Mouse (Mus musculus) forebrain, embryonic 16.5 days (tissue): ENCODE data around the gene Smim20. TPM values are rescaled to one million over a fixed set of nuclear protein-coding genes. Genes with fewer than 3 reads are reported as not detected.

Experiments used
- ATAC-seq: fragments of 200-750 bp; cut with Nextera tagmentation; 2 replicates; pipeline ENCODE4 v1.8.0; 2017; ENCODE audit warnings: mild to moderate bottlenecking, moderate library complexity
- H3K27ac ChIP-seq: fragments of 300-500 bp; sonication (generic); 2 replicates; pipeline ENCODE4 v1.5.1; 2014; ENCODE audit warnings: low read length, control low read depth
- H3K27me3 ChIP-seq: fragments of 300-500 bp; sonication (generic); replicated peaks from 2 replicates; pipeline ENCODE4 v1.6.1; 2014; ENCODE audit warnings: low read length; ENCODE audit not compliant: control insufficient read depth, insufficient read depth
- H3K36me3 ChIP-seq: fragments of 300-500 bp; sonication (generic); 2 replicates; pipeline ENCODE4 v1.6.1; 2014; ENCODE audit not compliant: control insufficient read depth, insufficient read depth
- H3K4me1 ChIP-seq: fragments of 300-500 bp; sonication (generic); replicated peaks from 2 replicates; pipeline ENCODE4 v1.6.1; 2014; ENCODE audit warnings: low read length; ENCODE audit not compliant: control insufficient read depth, insufficient read depth
- H3K4me2 ChIP-seq: fragments of 300-500 bp; sonication (generic); 2 replicates; pipeline ENCODE4 v1.6.1; 2014; ENCODE audit warnings: mild to moderate bottlenecking, low read length, control low read depth
- H3K4me3 ChIP-seq: fragments of 300-500 bp; sonication (generic); replicated peaks from 2 replicates; pipeline ENCODE4 v1.5.1; 2014; ENCODE audit warnings: mild to moderate bottlenecking, low read length, control low read depth
- H3K9ac ChIP-seq: fragments of 300-500 bp; sonication (generic); replicated peaks from 2 replicates; pipeline ENCODE4 v1.6.1; 2014; ENCODE audit warnings: low read depth, low read length, control low read depth
- H3K9me3 ChIP-seq: fragments of 300-500 bp; sonication (generic); 2 replicates; pipeline ENCODE4 v1.6.1; 2016; ENCODE audit warnings: low read length; ENCODE audit not compliant: control insufficient read depth
- WGBS: fragments of 180-500 bp; shearing (Covaris S2); extraction: QIAGEN DNeasy Blood & Tissue Kit; methylation state at CpG from one replicate; pipeline ENCODE4 v1.1.7; 2014; 5-methylcytosine and 5-hydroxymethylcytosine counted together
- polyA plus RNA-seq: library from polyadenylated mRNA; unstranded; fragments of >200 nt; fragmentation: Nextera tagmentation; extraction: Ambion mirVana; gene quantifications from 2 replicates; pipeline ENCODE4 v1.2.1, GENCODE M21; 2015

Gene Smim20
- polyA plus RNA-seq, 1 experiment from 2014 or later, result 75.6 TPM

- H3K4me2 ChIP-seq, result no peak overlapping the region
- peaks cover 14% of the 10 kb centered on the region for H3K4me1 ChIP-seq
- 58% methylated on average over 2 of the region's 2 CpGs for WGBS
- H3K36me3 ChIP-seq, result no peaks in the 10 kb centered on the region
- no peaks in the 10 kb centered on the region for H3K9me3 ChIP-seq
- H3K4me3 ChIP-seq, result no peak overlapping the region
- H3K27ac ChIP-seq, result no peak overlapping the region
- no peaks in the 10 kb centered on the region for H3K27me3 ChIP-seq
- ATAC-seq, result no peak
- H3K9ac ChIP-seq, result no peak overlapping the region
Measured at GRCm38 (mm10) chr5:53241109-53241508, 25.8 kb upstream of the Smim20 start.

GRCm38 (mm10) chr5:53241963-53242362 is 24.9 kb upstream of the Smim20 start:
- no peak overlapping the region for H3K27ac ChIP-seq
- peaks cover 14% of the 10 kb centered on the region for H3K4me1 ChIP-seq
- H3K4me2 ChIP-seq, result no peak overlapping the region
- H3K36me3 ChIP-seq, result no peaks in the 10 kb centered on the region
- no peaks in the 10 kb centered on the region for H3K9me3 ChIP-seq
- WGBS, result 82% methylated on average over 5 of the region's 5 CpGs
- H3K9ac ChIP-seq, result no peak overlapping the region
- ATAC-seq, result no peak
- H3K27me3 ChIP-seq, result no peaks in the 10 kb centered on the region
- no peak overlapping the region for H3K4me3 ChIP-seq

GRCm38 (mm10) chr5:53242865-53243499 is 23.9 kb upstream of the Smim20 start:
- H3K9me3 ChIP-seq, result no peaks in the 10 kb centered on the region
- 54% methylated on average over 7 of the region's 7 CpGs for WGBS
- peaks cover 14% of the 10 kb centered on the region for H3K4me1 ChIP-seq
- H3K27ac ChIP-seq, result peak overlapping the region; percentile 59
- no peak overlapping the region for H3K4me2 ChIP-seq
- ATAC-seq, result peak; percentile 46
- H3K36me3 ChIP-seq, result no peaks in the 10 kb centered on the region
- H3K4me3 ChIP-seq, result no peak overlapping the region
- H3K27me3 ChIP-seq, result no peaks in the 10 kb centered on the region
- no peak overlapping the region for H3K9ac ChIP-seq

GRCm38 (mm10) chr5:53243933-53244332 is 22.9 kb upstream of the Smim20 start:
- H3K27me3 ChIP-seq, result no peaks in the 10 kb centered on the region
- peaks cover 21% of the 10 kb centered on the region for H3K4me1 ChIP-seq
- H3K36me3 ChIP-seq, result no peaks in the 10 kb centered on the region
- H3K9ac ChIP-seq, result no peak overlapping the region
- no peak overlapping the region for H3K27ac ChIP-seq
- H3K4me2 ChIP-seq, result no peak overlapping the region
- ATAC-seq, result no peak
- WGBS, result 71% methylated on average over 10 of the region's 10 CpGs
- H3K4me3 ChIP-seq, result no peak overlapping the region
- no peaks in the 10 kb centered on the region for H3K9me3 ChIP-seq

DNA sequence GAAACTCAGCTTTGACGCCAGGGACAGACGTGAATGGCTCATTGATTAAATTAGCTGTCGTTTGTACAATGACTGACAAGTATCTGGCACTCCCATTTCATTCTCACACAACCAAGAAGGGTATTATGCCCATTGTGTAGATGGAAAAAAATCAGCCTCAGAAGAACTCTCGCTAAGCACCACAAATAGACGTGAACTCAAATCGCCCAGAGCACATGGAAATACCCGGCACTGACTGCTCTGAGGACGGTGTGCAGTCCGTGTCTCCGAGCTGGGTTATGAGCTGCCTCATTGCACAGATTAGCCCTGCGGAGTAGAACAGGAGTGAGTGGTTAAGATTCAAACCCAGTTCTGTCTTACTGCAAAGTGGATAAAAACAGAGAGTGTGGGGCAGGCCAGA is 18.4 kb upstream of the Smim20 start:
- H3K9ac ChIP-seq, result no peak overlapping the region
- peaks cover 19% of the 10 kb centered on the region for H3K4me1 ChIP-seq
- no peak overlapping the region for H3K4me2 ChIP-seq
- no peaks in the 10 kb centered on the region for H3K36me3 ChIP-seq
- no peak overlapping the region for H3K4me3 ChIP-seq
- 0 out of 2 replicates have a peak overlapping the region, but pooled peaks have one; percentile 1 for H3K27ac ChIP-seq
- H3K9me3 ChIP-seq, result no peaks in the 10 kb centered on the region
- ATAC-seq, result peak; percentile 39; the same call in 1 of the 2 replicates
- H3K27me3 ChIP-seq, result no peaks in the 10 kb centered on the region
- WGBS, result 9% methylated on average over 11 of the region's 11 CpGs

GRCm38 (mm10) chr5:53249431-53250061 is 17.3 kb upstream of the Smim20 start:
- ATAC-seq, result peak; percentile 85
- no peak overlapping the region for H3K27ac ChIP-seq
- no peak overlapping the region for H3K4me3 ChIP-seq
- peaks cover 18% of the 10 kb centered on the region for H3K4me1 ChIP-seq
- no peaks in the 10 kb centered on the region for H3K36me3 ChIP-seq
- H3K4me2 ChIP-seq, result no peak overlapping the region
- H3K9me3 ChIP-seq, result no peaks in the 10 kb centered on the region
- H3K27me3 ChIP-seq, result no peaks in the 10 kb centered on the region
- WGBS, result 32% methylated on average over 4 of the region's 4 CpGs
- H3K9ac ChIP-seq, result no peak overlapping the region

GRCm38 (mm10) chr5:53254154-53254553 is 12.7 kb upstream of the Smim20 start:
- WGBS, result 75% methylated on average over 5 of the region's 5 CpGs
- no peak overlapping the region for H3K9ac ChIP-seq
- no peaks in the 10 kb centered on the region for H3K36me3 ChIP-seq
- H3K4me3 ChIP-seq, result no peak overlapping the region
- H3K27ac ChIP-seq, result no peak overlapping the region
- peaks cover 29% of the 10 kb centered on the region for H3K4me1 ChIP-seq
- H3K27me3 ChIP-seq, result no peaks in the 10 kb centered on the region
- H3K9me3 ChIP-seq, result no peaks in the 10 kb centered on the region
- no peak overlapping the region for H3K4me2 ChIP-seq
- ATAC-seq, result no peak

- H3K9me3 ChIP-seq, result no peaks in the 10 kb centered on the region
- H3K4me3 ChIP-seq, result no peak overlapping the region
- no peak for ATAC-seq
- 32% methylated on average over 3 of the region's 3 CpGs for WGBS
- H3K36me3 ChIP-seq, result no peaks in the 10 kb centered on the region
- no peak overlapping the region for H3K9ac ChIP-seq
- H3K27ac ChIP-seq, result no peak overlapping the region
- H3K4me2 ChIP-seq, result no peak overlapping the region
- H3K27me3 ChIP-seq, result no peaks in the 10 kb centered on the region
- H3K4me1 ChIP-seq, result peaks cover 27% of the 10 kb centered on the region
Measured at GRCm38 (mm10) chr5:53254821-53255220, 12.1 kb upstream of the Smim20 start.

DNA sequence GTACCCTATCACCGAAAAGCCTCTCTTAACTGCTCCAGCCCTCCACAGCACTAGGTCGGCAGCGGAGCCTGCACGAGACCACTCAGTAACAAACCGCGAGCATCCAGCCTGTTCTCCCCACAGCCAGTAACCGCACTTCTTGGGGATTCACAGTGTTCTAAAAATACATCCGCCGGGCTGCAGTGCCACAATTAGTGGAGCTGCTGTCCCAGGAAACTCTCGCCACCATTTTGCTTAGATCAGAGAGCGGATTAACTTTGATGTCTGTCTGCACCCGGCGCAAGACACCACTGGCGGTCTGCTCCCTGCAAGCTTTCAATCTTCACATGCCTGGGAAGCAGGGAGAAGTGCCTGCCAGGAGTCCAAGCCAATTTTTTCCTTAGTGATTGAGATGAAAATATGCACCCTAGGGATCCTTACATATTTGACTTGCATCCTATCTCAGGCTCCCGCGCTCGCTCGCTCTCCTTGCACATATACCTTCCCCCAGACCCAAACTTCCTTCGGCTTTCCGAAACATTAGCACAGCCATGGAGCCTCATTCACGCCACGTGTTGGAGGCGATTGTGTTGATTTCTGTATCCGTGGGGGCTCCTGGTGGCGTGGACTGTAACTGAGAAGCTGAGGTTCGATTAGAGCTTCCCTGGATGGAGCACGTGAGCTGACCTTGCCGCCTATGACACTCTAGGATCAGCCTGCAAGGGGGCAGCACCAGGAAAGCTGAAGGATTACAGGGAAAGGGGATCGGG is 8.7 kb upstream of the Smim20 start:
- Histone ChIP-seq H3K4me1 (peaks cover 27% of the 10 kb centered on the region), H3K36me3 (no peaks in the 10 kb centered on the region), H3K4me2 (peak overlapping the region; percentile 77), H3K27me3 (no peaks in the 10 kb centered on the region), H3K4me3 (peak overlapping the region; percentile 36), H3K9ac (peak overlapping the region; percentile 56), H3K27ac (peak overlapping the region; percentile 30; the same call in 1 of the 2 replicates), H3K9me3 (0 out of 2 replicates have a peak, but pooled peaks cover 3% of the 10 kb centered on the region)
- WGBS, result 3% methylated on average over 29 of the region's 29 CpGs
- ATAC-seq, result peak; percentile 53
